Mouse (Mus musculus) hindbrain, embryonic 16.5 days (tissue): ENCODE measurements around the gene Hmgcll1. TPM values are rescaled to one million over a fixed set of nuclear protein-coding genes. Genes with fewer than 3 reads are reported as not detected.

ENCODE experiments used
- ATAC-seq: fragments of 200-750 bp; cut with Nextera tagmentation; 2 replicates; pipeline ENCODE4 v1.8.0; 2017; ENCODE audit warnings: moderate TSS enrichment, moderate library complexity
- H3K27ac ChIP-seq: fragments of 300-500 bp; sonication (generic); 2 replicates; pipeline ENCODE4 v1.5.1; 2014; ENCODE audit warnings: low read depth, mild to moderate bottlenecking, control low read depth, low read length, moderate library complexity
- H3K27me3 ChIP-seq: fragments of 300-500 bp; sonication (generic); replicated peaks from 2 replicates; pipeline ENCODE4 v1.6.1; 2014; ENCODE audit warnings: low read length; ENCODE audit not compliant: control insufficient read depth, insufficient read depth
- H3K36me3 ChIP-seq: fragments of 300-500 bp; sonication (generic); 2 replicates; pipeline ENCODE4 v1.6.1; 2014; ENCODE audit warnings: mild to moderate bottlenecking, low read length, moderate library complexity, mixed read lengths; ENCODE audit not compliant: control insufficient read depth, insufficient read depth
- H3K4me1 ChIP-seq: fragments of 300-500 bp; sonication (generic); 2 replicates; pipeline ENCODE4 v1.6.1; 2014; ENCODE audit warnings: low read depth, low read length; ENCODE audit not compliant: control insufficient read depth, insufficient read depth
- H3K4me2 ChIP-seq: fragments of 300-500 bp; sonication (generic); 2 replicates; pipeline ENCODE4 v1.6.1; 2014; ENCODE audit warnings: mild to moderate bottlenecking, low read length, control low read depth, moderate library complexity
- H3K4me3 ChIP-seq: fragments of 300-500 bp; sonication (generic); 2 replicates; pipeline ENCODE4 v1.5.1; 2014; ENCODE audit warnings: mild to moderate bottlenecking, low read length, control low read depth, moderate library complexity
- H3K9ac ChIP-seq: fragments of 300-500 bp; sonication (generic); 2 replicates; pipeline ENCODE4 v1.6.1; 2014; ENCODE audit warnings: low read depth, mild to moderate bottlenecking, control low read depth, low read length, moderate library complexity
- H3K9me3 ChIP-seq: fragments of 300-500 bp; sonication (generic); 2 replicates; pipeline ENCODE4 v1.6.1; 2014; ENCODE audit warnings: mild to moderate bottlenecking, low read length, moderate library complexity; ENCODE audit not compliant: control insufficient read depth
- WGBS: fragments of 180-500 bp; shearing (Covaris S2); extraction: QIAGEN DNeasy Blood & Tissue Kit; methylation state at CpG from one replicate; pipeline ENCODE4 v1.1.7; 2014; 5-methylcytosine and 5-hydroxymethylcytosine counted together
- polyA plus RNA-seq: library from polyadenylated mRNA; unstranded; fragments of >200 nt; fragmentation: Nextera tagmentation; extraction: Ambion mirVana; gene quantifications from 2 replicates; pipeline ENCODE4 v1.2.1, GENCODE M21; 2015

Hmgcll1 gene
- polyA plus RNA-seq, 1 experiment from 2014 or later, result 22.8 TPM

DNA sequence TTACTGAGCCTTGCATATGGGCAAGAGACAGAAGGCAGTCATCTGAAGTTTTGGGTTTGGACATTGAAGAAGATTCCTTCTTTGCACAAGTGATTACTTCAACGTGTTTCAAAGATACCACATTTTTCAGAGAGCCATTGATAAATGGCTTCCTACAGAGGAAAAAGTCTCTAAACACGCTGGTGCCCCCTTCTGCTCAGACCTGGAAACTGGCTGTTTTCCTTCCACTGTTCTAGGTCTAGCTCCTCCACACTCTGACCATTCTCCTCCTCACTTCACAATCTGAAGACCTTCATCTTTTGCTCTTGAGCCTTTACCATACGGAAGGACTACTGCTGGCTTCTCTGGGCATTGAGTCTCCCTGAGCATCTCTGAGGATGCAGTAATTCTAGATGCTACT, 153.7 kb downstream of the Hmgcll1 start:
- H3K27ac ChIP-seq, result no peak overlapping the region
- H3K27me3 ChIP-seq, result no peaks in the 10 kb centered on the region
- no peak for ATAC-seq
- H3K4me2 ChIP-seq, result no peak overlapping the region
- 53% methylated on average over 3 of the region's 3 CpGs for WGBS
- no peaks in the 10 kb centered on the region for H3K9me3 ChIP-seq
- no peaks in the 10 kb centered on the region for H3K36me3 ChIP-seq
- no peak overlapping the region for H3K9ac ChIP-seq
- no peaks in the 10 kb centered on the region for H3K4me1 ChIP-seq
- H3K4me3 ChIP-seq, result no peak overlapping the region

DNA sequence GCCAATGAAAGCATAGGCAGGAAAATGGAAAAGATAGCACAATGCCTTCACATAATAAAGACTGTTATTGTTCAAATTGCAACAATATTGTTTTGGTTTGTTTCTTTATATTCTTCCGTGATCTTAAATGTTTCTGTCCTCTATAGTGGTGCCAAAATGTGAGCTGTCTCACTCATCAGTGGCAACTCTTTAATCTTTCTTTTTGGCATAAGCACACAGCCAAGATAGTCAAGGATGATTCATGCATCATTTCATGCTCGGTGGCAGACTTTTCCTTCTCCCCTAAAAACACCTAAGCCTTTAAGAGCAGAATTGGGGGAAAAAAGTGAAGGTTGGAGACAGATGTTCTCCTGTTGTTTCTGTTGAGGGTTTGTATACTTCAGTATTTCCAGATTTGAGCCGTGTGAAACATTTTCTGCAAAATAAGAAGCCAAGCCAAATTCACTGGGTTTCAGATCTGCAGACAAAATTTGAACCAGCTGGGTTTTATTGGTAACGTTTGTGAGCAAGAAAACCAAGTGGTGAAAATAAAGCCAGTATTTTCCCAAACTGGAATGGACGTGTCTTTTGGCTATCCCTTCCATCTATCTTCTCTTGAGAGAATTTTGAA, 158.1 kb downstream of the Hmgcll1 start:
- 79% methylated on average over 5 of the region's 5 CpGs for WGBS
- H3K27me3 ChIP-seq, result no peaks in the 10 kb centered on the region

DNA sequence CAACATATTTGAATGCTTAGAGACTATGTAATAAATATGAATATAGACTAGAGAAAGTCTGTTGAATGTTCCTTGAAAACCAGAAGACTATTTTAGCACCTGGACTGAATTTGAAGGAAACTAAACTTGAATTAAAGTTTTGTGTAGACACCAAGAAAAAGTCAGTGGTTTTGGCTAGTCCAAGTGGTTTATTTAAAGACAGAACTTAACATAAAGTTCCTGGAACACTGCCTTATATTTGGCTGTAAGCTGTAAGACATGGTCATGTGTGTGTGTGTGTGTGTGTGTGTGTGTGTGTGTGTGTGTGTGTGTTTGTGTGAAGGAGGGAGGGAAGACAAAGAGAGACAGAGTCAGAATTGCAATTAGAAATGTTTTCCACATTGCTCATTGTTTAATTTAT, 164.6 kb downstream of the Hmgcll1 start:
- Histone ChIP-seq H3K9ac (no peak overlapping the region), H3K27ac (no peak overlapping the region), H3K36me3 (no peaks in the 10 kb centered on the region), H3K4me3 (no peak overlapping the region), H3K9me3 (0 out of 2 replicates have a peak, but pooled peaks cover 2% of the 10 kb centered on the region), H3K4me1 (no peaks in the 10 kb centered on the region), H3K4me2 (no peak overlapping the region), H3K27me3 (no peaks in the 10 kb centered on the region)
- no peak for ATAC-seq

More for the DNA sequence above, 158.1 kb downstream of the Hmgcll1 start:
- Histone ChIP-seq H3K4me2 (no peak overlapping the region), H3K27ac (no peak overlapping the region), H3K4me1 (no peaks in the 10 kb centered on the region), H3K9me3 (0 out of 2 replicates have a peak, but pooled peaks cover 2% of the 10 kb centered on the region), H3K36me3 (no peaks in the 10 kb centered on the region), H3K9ac (no peak overlapping the region), H3K4me3 (no peak overlapping the region)
- no peak for ATAC-seq

Other genes starting within 250 kb of the Hmgcll1 start
- gene Bmp5, start 239.5 kb upstream of the Hmgcll1 start, polyA plus RNA-seq, result 2.7 and 2.9 TPM in 2 replicates
- not detected in 2 replicates for gene Gfral, start 198.8 kb downstream of the Hmgcll1 start, polyA plus RNA-seq